Mouse (Mus musculus) heart, adult 9 months (tissue): ENCODE results near the gene Fbf1.
"Not testable (repeated sequence)": the region's sequence is repeated elsewhere in the genome, so short reads cannot be mapped to it uniquely, and the experiment has no call there.

Experiments
- DNase-seq, 2 experiments: peaks; one replicate each; pipeline ENCODE4 v3.0.0; 2022; ENCODE audit warnings: low spot score in 2 of 2

Fbf1 gene

DNA sequence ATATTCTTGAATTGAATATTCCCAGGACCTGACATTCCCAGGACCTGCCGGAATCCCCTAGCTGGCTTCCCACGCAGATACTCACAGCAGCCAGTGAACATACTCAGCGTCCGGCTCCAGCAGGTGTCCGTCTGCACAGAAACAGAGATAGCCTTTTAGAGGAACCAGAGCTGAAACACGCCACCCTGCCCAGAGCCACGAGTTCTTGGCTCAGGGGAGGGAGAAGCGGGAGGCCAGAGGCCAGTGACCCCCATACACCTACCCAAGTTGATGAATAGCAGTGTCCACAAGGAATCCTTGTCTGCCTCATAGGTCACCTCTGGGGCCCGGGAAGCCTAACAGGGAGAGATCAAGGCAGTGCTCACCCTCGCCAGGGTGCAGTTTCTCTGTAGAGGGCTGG lies 33.8 kb downstream of the Fbf1 start:
- DNase-seq: no peak

DNA sequence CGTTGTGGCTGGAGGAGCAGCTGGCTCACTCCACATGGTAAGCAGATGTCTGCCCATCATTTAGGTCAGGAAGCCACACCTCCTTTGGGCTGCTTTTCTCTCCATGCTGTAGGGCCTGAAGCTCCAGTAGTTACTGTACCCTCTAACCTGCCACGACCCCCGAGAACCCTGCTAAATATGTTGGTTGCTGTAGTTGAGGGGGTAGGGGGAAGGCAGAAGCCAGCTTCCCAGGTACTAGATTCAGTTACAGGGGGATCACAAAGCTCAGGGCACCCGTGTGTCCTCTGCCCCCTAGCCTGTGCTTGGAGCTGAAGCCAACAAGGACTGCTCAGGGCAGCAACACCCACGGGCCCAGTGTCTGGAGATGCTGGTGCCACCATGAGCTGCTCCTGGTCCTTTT lies 34.5 kb downstream of the Fbf1 start:
- DNase-seq: no peak

DNA sequence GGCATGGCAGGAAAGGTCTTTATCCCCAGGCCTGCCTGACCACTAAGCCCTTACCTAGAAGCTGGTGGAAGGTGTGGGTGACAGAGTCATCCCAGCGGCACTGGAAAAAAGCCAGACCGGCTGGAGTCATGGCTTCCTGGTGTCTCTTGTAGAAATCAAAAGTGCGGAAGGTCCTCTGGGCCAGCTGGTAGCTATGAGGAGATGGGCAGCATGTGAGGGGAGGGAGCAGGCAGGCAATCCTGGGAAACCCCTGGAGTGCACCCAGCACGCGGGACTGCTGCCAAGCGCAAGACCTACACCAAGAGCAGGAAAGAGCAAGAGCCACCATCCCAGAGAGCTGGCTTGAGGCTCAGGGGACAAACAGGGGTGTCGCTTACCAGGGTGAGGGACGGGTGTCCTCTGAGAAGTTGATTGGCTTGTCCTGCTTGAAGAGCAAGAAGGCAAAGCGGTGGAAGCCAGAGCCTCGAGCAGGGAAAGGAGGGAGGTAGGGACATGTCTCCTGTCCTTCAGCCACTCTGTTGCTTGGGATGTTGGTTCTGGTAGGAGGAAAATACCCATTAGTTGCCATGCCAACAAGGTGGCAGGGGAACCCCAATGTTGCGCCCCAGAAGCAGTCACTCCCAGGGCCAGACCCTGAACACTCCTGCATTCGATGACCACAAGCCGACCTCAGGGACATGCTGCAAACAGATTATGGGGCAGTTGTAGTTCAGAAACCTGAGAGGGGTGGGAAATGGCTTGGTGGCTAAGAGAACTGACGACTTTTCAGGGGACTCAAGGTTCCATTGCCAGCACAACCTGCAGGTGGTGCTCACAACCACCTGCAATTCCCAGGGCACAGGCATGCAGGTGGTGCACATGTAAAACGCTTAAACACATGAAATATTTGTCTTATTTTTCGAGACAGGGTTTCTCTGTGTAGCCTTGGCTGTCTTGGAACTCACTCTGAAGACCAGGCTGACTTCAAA lies 35.3 kb downstream of the Fbf1 start:
- DNase-seq: no peak

DNA sequence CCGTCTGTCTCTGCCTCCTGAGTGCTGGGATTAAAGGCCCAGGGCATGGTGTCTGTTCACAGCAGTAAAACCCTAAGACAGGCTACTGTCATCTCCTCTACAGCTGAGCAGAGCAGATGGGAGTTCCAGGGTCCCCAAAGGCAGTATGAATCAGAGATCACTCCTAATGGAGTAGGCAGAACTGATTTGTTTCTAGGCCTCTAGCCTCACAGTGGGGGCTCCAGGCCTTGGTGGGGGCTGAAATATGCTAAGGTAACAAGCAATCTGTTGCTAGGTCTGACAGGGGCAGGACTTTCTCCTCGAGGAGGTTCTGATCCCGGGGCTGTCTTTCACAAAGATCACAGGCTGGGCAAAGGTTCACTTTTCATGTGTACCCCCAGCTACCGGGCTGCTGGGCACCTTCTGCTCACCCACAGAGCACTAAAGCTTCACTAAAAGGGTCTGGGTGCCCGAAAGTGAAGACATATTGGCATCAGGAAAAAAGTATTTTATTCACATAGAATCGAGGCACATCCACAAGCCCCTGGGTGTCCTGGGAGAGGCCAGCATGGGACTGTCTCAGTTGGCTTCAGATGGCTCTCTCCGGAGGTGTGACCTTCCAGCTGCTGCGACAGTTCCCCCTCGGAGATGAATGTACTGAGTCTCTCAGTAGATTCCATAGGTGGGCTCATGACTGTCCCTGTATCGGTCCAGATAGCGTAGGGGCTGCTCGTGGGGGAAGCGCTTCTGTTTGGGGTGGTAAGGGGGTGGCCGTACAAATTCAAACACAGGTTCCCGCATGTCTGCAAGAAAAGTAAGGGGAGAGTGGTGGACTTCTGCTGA lies 36.4 kb downstream of the Fbf1 start:
- DNase-seq: no peak

DNA sequence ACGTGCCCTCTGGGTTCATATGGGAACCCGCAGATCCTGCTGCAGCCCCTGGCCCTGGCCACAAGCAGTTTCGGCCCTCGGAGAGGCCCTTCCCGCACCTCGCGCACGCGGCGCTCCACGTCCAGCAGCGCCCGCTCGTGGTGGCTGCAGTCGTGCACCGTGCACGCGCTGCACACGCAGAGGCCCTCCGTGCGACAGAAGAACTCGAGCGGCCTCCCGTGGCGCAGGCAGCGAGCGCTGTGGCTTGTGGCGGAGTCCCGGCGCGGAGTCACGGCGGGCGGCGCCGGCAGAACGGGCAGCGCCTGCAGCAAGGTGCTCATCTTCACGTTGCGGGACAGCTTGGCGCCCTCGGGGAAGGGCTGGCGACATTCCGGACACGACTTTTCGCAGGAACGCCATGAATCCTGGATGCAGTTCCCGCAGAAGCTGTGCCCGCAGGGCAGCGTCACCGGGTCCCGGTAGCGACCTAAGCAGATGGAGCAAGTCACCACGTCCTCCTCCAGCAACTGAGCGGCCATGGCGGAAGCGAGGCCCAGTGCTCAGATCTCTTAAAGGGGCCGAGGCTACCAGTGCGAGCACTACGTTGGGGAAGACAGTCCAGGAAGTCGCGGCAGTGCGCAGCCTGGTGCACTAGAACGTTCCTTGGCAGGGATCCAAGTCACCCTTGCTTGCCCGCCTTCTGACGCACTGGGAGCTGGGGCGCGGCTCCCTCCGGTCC lies 37.3 kb downstream of the Fbf1 start, which contains the start of gene Trim65:
Gene Trim65, minus strand, starts transcription at position 641 of the 718 bp plus-strand sequence.
- peak; percentile 91 to 92 for DNase-seq

DNA sequence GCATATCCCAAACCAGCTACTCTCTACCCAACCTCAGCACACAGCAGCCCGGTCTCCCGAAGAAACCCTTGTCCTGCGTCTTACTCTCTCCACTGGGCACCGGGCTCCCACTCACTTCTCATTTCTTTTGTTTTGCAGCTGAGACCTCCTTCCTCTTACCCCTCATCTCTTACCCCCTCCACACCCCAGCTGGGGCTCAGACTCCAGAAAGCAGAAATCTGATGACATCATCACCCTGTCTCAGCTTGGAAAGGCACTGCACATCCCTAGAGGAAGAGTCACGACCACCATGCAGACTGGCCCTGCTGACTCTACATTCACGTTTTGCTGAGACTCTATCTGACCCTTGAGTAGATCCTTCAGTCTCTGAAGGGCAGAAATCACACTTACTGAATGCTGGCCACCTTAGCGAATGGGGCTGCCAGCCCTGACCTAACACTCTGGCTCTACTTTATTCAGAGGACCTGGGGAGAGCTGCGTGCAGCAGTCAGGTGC lies 37.9 kb downstream of the Fbf1 start:
- no peak for DNase-seq

DNA sequence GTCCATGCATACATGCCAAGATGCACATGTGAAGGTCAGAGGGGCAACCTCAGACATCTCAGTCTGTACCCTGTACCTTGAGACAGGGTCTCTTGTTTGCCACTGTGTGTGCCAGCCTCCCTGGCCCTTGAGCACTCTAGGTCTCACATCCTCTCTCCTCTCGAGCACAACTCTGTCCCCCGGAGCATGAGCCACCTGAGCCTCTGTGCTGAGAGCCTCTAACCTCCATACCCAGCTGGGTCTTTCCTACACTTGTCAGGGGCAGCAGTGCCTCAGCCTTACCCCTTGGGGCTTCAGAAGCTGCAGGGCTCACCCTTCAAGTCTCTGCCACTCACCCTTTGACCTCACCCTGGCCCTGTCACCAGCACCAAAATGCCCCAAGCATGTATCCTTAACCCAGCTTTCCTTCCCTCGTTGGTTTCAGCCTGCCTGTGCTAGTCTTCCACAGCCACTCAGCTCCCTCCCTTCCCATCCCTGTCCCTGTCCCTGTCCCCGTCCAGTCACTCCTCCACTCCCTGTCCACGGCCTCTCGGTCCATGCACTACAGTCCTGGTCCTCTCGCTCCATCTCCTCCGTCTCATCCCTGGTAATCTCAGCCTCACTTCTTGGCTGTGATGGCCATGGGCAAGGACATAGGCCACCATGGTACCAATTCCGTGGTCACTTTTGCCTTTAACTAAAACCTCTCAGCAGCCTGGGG lies 38.7 kb downstream of the Fbf1 start:
- DNase-seq: no peak

DNA sequence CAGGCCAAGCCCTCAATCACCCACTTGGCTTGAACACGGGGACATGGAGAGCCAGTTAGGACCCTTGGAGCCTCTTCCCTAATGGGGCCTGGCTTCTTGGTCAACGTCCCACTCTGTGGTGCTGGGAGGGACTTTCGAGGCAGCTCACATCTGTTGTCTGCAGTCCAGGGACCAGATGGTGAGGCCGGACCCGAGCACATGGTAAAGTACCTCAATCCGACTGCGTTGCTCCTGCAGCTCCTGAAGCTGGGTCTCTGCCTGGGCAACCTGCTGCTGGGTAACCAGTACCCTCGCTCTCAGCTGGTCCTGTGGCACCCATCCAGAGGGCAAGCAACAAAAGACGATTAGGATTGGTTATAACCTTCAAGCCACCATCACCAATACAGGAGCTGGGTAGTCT lies 40.0 kb downstream of the Fbf1 start:
- no peak for DNase-seq

DNA sequence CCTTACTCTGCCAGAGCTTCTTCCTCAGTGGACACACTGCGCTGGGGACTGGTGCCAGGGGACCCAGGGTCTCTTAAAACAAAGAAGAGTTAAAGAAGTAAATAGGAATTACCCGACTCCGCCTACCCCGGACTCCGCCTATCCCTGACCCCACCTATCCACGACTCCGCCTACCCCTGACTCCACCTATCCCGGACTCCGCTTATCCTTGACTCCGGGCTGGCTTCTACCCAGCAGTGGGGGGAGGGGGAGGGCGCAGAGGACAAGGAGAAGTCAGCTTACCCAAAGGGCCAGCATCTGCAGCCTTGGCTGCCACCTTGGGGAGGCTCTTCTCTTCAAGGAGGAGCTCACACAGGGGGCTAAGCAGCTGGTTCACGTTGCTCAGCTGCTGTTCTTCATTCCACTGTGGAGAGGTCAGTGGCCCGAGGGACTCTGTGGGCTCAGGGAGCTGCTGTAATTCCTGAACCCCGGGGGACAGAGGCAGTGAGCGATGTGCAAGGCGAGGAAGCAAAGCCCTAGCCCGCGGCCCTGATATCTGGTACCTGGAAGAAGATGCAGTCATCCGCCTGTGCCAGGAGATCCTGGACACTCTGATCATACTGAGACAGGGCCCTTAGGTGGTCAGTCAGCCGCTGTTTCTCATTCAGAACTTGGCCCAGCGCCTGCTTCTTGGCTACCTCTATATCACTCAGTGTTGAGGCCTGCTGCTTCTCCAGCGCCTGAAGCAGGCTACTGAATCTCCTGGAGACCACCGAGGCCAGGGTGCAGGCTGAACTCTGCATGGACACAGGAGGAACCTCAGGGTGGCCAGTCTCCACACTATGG lies 40.6 kb downstream of the Fbf1 start, which contains the start of gene Trim47:
Gene Trim47, minus strand, starts transcription at position 55 of the 825 bp plus-strand sequence.
- peak; percentile 77 to 83 for DNase-seq

DNA sequence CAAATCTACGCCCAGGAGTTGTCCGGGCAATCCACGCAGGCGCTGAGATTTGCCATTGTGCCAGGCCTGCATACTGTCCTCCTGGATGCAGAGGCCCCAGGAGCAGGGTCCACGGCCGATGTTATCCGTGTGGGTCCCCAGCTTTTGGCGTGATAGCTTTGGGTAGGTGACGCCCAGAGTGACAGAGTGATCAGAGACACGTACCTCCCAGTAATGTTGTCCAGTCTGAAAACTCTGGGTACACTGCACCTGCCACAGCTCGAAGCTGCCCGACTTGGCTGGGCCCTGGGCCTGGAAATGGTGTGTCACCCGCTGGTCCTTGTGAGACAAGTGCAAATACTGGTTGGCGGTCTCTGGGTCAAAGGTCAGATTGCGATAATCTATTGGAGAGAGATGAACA lies 41.7 kb downstream of the Fbf1 start:
- DNase-seq: no peak

DNA sequence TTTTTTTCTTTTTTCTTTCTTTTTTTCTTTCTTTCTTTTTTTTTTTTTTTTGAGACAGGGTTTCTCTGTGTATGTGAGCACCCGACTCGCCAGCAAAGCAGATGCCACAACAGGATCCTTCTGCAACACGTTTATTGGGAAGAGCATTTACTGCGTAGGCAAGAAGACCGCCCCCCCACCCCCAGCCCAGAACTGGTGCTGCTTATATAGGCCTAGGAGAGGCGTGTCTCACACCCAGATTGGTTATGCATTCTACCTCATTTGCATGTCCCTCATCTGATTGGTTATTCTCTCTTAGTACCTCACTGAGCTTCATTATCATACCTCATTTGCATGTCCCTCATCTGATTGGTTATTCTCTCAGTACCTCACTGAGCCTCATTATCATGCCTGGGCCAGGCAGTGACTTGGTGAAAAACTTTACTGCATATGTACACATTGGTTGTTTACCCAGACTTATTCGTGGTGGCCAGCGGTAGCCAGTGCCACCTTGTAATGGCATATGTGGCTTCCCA lies 46.2 kb downstream of the Fbf1 start:
- not testable (repeated sequence) for DNase-seq

DNA sequence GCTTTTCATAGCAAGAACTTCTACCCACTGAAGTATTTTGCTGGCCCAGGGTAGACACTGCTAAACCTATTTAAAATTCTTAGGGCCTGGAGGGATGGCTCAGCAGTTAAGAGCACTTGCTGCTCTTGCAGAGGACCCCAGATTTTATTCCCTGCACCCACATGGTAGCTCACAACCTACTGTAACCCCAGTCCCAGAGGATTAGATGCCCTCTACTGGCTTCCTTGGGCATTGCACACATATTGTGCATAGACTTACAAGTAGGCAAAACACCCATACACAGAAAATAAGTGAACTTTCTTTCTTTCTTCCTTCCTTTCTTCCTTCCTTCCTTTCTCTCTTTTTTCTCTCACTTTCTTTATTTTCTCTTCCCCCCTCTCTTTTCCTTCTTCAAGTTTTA lies 50.1 kb downstream of the Fbf1 start:
- no peak for DNase-seq

DNA sequence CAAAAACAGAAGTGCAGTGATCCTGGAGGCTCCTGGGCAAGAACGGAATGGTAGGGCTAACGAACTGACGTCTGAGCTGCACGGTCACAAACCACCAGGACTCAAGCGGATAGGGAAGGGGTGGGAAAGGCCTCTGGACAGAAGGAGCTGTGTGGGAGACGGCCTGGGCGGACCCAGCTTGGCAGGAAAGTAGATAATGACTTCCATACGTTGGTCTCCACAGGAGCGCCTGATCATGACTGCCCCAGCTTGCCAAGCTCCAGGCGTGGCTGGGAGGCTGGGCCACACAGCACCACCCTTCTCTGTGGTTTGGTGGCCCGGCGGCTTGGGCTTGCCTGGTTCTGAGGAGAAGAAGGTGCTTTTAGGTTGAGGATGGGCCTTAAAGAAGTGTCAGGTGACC lies 50.7 kb downstream of the Fbf1 start:
- no peak for DNase-seq

DNA sequence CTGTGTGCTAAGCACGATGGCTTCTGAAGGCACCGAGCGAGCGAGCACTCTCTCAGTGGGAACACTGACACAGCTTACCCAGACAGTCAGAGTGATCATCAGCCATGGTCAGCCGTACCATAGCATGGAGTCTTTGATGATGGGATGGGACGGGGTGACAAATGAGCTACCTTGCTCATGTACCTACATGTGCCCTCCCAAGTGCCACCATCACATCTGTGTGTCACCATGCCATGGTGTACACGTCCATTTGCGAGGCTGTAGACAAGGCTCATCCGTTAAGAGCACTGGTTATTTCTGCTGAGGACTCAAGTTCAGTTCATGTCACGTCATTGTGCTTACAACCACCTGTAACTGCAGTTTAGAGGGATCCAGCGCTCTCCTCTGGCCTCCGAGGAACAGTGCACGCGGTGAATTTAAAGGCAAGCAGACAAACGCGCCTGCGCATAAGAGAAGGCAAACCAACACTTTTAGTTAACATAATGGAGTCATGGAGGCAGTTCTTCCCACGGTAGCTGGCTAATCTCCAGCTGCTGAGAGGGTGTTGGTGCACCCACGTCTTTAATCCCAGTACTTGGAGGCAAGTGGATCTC lies 56.3 kb downstream of the Fbf1 start:
- DNase-seq: no peak

DNA sequence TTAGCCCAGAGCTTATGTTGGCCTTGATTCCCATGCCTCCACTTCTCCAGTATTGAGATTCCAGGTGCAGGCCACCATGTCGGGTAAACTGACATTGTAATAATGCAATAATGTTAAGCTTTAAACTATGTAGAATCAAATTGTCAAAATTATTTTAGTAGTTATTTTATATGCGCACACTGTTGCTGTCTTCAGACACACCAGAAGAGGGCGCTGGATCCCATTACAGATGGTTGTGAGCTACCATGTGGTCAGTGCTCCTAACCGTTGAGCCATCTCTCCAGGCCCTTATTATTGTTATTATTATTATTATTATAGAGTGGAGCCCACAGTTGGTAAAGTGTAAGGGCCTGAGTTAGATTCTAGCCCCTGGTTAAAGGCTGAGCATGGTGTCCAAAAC lies 56.9 kb downstream of the Fbf1 start:
- DNase-seq: no peak

DNA sequence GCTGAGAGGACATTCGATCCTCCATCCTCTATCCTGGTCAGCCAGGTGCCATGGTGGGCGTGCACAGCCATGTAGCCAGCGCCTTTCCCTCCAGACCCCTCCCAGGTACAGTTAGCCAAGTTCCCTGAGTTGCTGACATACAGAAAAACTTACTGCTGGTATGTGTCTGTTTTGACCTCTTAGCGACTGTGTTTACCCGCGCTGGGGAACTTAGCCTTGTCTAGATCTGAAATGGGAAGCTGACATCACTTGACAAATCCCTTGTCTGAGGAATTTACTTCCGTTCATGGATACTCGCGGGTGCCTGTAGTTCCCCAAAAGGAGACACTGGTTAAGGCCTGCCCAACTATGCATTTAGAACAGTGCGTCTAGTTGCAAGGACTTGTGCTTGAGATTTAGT lies 57.4 kb downstream of the Fbf1 start:
- DNase-seq: peak in 1 of 2 experiments; percentile 72

DNA sequence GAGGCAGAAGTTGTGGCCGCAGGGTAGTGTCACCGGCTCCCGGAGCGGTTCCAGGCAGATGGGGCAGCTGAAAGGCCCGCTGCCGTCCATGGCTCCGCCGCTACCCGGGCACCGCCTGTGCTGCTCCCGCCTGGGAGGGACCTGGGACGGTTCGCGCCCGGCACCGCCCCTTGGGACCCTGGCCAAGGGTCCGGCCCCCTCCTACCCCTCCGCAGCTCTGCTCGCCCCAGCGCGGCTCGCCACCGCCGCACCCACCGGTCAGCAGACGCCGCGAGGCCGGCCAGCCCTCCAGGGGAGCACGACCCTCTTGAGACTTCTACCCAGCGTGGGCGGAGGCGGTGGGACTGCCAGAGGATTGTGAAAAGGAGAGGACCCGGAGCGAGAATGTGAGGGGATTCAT lies 57.8 kb downstream of the Fbf1 start:
- DNase-seq: peak; percentile 91 to 92

DNA sequence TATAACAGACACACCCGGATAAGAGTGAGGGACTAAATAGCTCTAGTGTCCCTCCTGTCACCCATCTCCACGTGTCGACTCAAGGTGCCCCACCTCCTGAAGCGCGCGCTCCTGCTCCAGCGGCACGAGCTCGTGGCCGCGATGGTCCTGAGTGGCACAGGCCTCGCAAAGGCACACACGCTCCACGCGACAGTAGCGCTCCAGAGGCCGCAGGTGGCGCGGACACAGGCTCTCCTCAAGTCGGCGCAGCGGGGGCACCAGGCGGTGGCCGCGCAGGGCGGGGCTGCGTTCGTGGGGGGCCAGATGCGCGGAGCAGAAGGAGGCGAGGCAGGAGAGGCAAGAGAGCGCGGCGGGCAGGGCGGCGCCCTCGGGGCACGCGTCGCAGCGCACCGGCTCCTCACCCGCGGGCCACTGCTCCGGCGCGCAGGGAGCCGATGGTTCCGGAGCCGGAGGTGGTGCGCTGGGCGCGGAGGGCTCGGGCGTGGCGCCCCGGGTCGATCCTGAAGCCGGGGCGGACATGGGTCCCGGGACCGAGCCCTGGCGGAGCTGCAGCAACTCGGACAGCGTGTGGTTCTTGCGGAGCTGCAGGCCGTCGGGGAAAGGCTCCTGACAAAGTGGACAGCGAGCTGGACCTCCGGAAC lies 58.4 kb downstream of the Fbf1 start:
- no peak for DNase-seq
